Mouse (Mus musculus) embryonic facial prominence, embryonic 14.5 days (tissue): ENCODE measurements around the gene Rp9. TPM values are rescaled to one million over a fixed set of nuclear protein-coding genes. Genes with fewer than 3 reads are reported as not detected.

Experiments
- polyA plus RNA-seq: library from polyadenylated mRNA; unstranded; fragments of >200 nt; fragmentation: Nextera tagmentation; extraction: Ambion mirVana; gene quantifications from 2 replicates; pipeline ENCODE4 v1.2.1, GENCODE M21; 2014

Rp9 gene
- polyA plus RNA-seq, 1 experiment from 2014 or later = 61.5 TPM

Other genes starting within 250 kb of the Rp9 start
- 16.2 and 16.3 TPM in 2 replicates for gene Zfp809, start 244.0 kb downstream of the Rp9 start, polyA plus RNA-seq
- 3.3 and 4.8 TPM in 2 replicates for gene Zfp599, start 209.8 kb downstream of the Rp9 start, polyA plus RNA-seq
- gene Zfp810, start 162.1 kb downstream of the Rp9 start, polyA plus RNA-seq = 13.6 and 17.2 TPM in 2 replicates
- 38.7 and 46.2 TPM in 2 replicates for gene Anln, start 80.6 kb downstream of the Rp9 start, polyA plus RNA-seq
- gene 9530077C05Rik, start 58.2 kb downstream of the Rp9 start, polyA plus RNA-seq = 4.9 and 5.1 TPM in 2 replicates
- gene Gm17545, start 15.5 kb downstream of the Rp9 start, polyA plus RNA-seq = not detected in 2 replicates
- 13.2 and 13.4 TPM in 2 replicates for gene Bbs9, start 6.0 kb upstream of the Rp9 start, polyA plus RNA-seq